Mouse (Mus musculus): ENCODE measurements around the gene Tia1. TPM values are rescaled to one million over a fixed set of nuclear protein-coding genes. Genes with fewer than 3 reads are reported as not detected.
A peak's percentile ranks its signal among the peaks of the same experiment; 100 is the strongest.

Gene Tia1
- polyA plus RNA-seq, 1 experiment from 2014 or later = 235 TPM

DNA sequence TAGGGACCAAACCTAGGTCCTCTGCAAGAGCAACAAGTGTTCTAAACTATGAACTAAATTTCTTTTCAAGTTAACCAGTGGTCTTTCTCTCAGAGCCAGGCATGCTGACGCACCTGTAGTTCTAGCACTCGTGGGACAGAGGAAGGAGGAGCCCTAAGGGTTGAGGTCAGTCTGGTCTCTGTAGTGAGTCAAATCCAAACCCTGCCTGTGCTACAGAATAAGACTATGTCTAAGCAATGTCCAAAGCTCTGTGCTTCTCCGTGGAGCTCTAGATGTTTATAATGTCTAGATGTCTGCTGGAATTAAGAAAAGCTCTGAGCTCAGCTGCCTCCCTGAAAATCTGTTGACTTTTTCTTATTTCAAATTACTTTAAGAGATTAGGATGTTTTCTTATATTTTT lies 52.7 kb downstream of the Tia1 start:
- Histone ChIP-seq H3K36me3 (peaks cover 76% of the 10 kb centered on the region), H3K4me1 (no peaks in the 10 kb centered on the region), H3K9me3 (replicated peaks) (no peaks in the 10 kb centered on the region), H3K27me3 (ENCODE audit: low read depth, poor library complexity, severe bottlenecking) (no peaks in the 10 kb centered on the region), H3K4me3 (no peak overlapping the region), H3K27ac (no peak overlapping the region)
- no peak for DNase-seq (ENCODE audit: low spot score)
- WGBS = 84% methylated on average over 3 of the region's 3 CpGs

DNA sequence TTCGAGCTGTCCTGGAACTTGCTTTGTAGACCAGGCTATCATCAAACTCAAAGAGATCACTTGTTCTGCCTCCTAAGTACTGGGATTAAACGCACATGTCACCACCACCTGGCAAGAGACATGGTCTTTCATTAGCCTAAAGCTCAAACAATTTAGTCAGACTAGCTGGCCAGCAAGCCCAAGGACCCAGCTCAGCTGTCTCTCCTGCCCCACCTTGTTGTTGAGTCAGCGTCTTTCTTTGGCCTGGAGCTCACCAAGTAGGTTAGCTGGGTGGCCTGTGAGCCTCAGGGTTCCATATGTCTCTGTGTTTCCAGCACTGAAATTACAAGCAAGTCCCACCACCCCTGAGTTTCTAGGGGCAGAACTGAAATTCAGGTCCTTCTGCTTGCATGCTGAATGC lies 59.1 kb downstream of the Tia1 start:
- WGBS = 92% methylated on average over 3 of the region's 3 CpGs
- Histone ChIP-seq H3K4me3 (no peak overlapping the region), H3K36me3 (peaks cover 85% of the 10 kb centered on the region), H3K9me3 (replicated peaks) (no peaks in the 10 kb centered on the region), H3K4me1 (no peaks in the 10 kb centered on the region), H3K27me3 (ENCODE audit: low read depth, poor library complexity, severe bottlenecking) (no peaks in the 10 kb centered on the region), H3K27ac (no peak overlapping the region)
- DNase-seq (ENCODE audit: low spot score) = no peak

DNA sequence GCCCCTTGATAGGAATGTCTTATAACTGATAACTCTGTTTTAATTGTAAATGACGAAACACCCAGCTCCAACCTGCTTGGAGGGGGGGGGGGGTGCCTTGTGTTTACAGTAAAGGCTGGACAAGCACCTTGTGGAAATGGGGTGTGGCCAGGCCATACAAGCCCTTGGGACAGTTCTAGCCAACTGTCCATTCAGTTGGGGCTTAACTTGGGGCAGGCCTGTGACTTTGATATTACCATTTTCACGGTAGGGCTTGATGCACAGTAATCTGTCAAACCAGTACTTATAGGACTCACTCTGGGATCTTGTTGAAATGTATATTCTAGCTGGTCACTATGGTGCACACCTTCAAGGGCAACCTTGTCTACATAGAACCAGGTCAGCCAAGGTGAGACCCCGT lies 67.3 kb downstream of the Tia1 start:
- DNase-seq (ENCODE audit: low spot score) = no peak
- H3K4me1 ChIP-seq = peaks cover 26% of the 10 kb centered on the region
- 95% methylated on average over 3 of the region's 3 CpGs for WGBS
- H3K36me3 ChIP-seq = peaks cover 44% of the 10 kb centered on the region
- no peaks in the 10 kb centered on the region for H3K27me3 ChIP-seq (ENCODE audit: low read depth, poor library complexity, severe bottlenecking)
- peak overlapping the region; percentile 93 for H3K27ac ChIP-seq
- H3K4me3 ChIP-seq = peak overlapping the region; percentile 53
- no peaks in the 10 kb centered on the region for H3K9me3 ChIP-seq (replicated peaks)

DNA sequence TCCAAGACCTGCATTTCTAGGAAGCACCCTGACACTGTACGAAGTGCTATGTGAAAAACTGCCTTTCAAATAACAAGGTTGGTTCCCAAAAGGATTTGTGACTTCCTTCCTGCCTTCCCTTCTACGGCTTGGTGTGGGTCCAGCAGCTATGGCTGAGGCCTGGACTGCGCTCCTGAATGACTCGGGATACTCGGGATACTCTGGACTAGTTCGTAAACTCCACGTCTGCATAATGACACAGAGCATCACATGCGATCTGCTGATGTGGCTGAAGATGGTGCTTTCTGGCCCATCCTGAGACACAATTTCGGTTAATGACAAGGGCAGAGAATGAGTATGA lies 67.7 kb downstream of the Tia1 start:
- Histone ChIP-seq H3K4me3 (peak overlapping the region; percentile 53), H3K27ac (peak overlapping the region; percentile 93), H3K9me3 (replicated peaks) (no peaks in the 10 kb centered on the region), H3K27me3 (ENCODE audit: low read depth, poor library complexity, severe bottlenecking) (no peaks in the 10 kb centered on the region), H3K36me3 (peaks cover 41% of the 10 kb centered on the region), H3K4me1 (peaks cover 26% of the 10 kb centered on the region)
- DNase-seq (ENCODE audit: low spot score) = no peak
- WGBS = 28% methylated on average over 9 of the region's 9 CpGs

DNA sequence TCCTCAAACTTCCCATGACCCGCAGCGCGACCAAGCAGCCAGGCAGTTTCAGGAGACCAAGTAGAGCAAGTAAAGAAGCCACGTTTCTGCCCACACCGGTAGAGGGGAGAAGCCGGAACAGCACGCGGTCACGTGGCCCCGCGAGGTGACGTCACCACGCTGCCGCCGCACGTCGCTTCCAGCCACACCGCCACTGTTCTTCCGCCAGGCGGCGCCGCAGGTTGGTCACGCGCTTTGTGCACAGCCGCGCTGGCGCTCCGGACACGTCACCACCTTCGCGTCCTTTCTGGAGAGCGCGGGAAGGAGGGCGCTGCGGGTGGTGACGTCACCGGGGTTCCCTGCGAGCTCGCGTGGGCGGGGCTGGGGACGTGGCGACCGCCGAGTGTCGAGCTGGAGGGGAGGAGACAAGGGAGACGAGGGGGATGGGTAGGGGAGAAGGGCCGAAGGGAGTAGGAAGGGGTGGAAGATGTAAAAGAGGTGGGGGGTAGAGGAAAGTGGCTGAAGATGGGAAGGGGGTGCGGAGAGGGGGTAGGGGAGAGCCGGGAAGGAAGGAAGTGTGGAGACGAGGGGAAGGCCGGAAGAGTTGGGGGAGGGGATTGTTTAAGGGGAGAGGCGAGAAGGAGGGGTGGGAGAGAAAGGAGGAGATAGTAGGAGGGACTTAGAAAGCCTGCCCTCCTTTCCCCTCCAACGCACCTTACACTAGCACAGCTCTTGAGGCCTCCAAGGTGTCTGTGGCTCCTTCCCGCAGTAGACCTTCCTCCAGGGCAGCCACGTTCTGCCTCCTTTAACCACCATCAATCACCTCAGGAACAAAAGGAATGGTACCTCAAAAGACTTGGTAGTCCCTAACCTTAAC lies 68.3 kb downstream of the Tia1 start:
- no peaks in the 10 kb centered on the region for H3K9me3 ChIP-seq (replicated peaks)
- under 1% methylated on average over 56 of the region's 56 CpGs for WGBS
- peak; percentile 100 for DNase-seq (ENCODE audit: low spot score)
- peaks cover 26% of the 10 kb centered on the region for H3K4me1 ChIP-seq
- peak overlapping the region; percentile 53 for H3K4me3 ChIP-seq
- H3K27me3 ChIP-seq (ENCODE audit: low read depth, poor library complexity, severe bottlenecking) = no peaks in the 10 kb centered on the region
- peaks cover 35% of the 10 kb centered on the region for H3K36me3 ChIP-seq
- H3K27ac ChIP-seq = peak overlapping the region; percentile 93

DNA sequence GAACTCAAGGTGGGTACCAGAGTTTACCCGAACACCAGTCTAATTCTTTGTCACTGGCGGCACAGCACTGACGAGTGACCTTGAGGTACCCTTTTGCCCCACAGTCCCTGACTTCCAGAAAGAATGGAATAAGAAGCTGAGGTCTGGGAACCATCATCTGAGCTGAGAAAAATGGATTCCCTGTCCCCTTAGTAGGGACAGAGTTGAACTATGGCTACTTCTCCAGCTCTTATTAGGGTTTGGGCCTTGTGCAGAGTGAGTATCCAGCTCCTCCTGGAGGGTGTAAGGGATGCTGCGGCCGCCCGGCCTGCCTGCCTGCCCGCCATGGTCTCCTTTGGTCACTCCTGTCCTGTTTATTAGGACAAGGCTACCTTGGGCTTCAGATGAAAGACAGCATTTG lies 69.1 kb downstream of the Tia1 start:
- Histone ChIP-seq H3K9me3 (replicated peaks) (no peaks in the 10 kb centered on the region), H3K4me1 (peaks cover 29% of the 10 kb centered on the region), H3K27me3 (ENCODE audit: low read depth, poor library complexity, severe bottlenecking) (no peaks in the 10 kb centered on the region), H3K27ac (peak overlapping the region; percentile 93), H3K4me3 (peak overlapping the region; percentile 53), H3K36me3 (peaks cover 29% of the 10 kb centered on the region)
- 62% methylated on average over 7 of the region's 7 CpGs for WGBS
- peak; percentile 47 for DNase-seq (ENCODE audit: low spot score)

DNA sequence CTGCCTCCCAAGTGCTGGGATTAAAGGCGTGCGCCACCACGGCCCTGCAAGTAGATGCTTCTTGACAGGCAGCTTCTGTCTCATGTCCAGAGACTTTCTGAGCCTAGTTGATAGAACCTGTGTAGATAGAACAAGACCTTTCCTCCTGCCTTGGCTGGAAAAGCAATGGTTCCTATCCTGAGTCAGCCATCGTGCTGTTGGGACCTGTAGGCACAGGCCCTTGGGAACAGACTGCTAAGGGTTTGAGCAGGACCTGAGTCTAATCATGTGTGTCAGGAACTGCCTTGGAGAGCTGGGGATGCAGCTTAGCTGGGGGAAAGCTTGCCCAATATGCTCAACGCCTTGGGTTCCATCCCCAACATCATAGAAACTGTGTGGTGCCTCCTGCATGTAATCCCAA lies 70.1 kb downstream of the Tia1 start:
- Histone ChIP-seq H3K27ac (no peak overlapping the region), H3K4me3 (no peak overlapping the region), H3K9me3 (replicated peaks) (no peaks in the 10 kb centered on the region), H3K27me3 (ENCODE audit: low read depth, poor library complexity, severe bottlenecking) (no peaks in the 10 kb centered on the region), H3K36me3 (peaks cover 19% of the 10 kb centered on the region), H3K4me1 (peaks cover 39% of the 10 kb centered on the region)
- no peak for DNase-seq (ENCODE audit: low spot score)
- WGBS = 95% methylated on average over 5 of the region's 5 CpGs

DNA sequence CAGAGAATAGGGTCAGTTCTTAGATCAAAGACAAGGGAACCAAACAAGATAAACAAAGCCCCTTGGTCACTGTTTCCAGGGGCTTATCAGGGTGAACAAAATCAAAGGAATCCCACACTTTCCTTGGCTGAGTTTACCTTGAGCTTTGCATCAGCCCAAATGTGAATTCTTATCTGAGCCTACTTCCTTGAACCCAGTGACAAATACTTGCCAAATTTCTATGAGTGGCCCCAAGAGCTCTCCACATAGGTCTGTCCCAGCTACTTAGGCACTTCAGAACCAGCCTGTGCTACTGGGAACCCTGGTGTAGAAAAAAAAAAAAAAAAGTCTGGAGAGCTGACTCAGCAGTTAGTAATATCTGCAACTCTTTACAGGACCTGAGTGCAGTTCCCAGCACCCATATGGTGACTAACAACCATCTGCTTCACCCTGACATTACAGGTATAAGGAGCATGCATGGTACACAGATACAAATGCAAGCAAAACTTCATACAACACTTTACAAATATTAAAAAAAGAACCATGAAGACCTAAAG lies 70.7 kb downstream of the Tia1 start:
- DNase-seq (ENCODE audit: low spot score) = no peak
- no peak overlapping the region for H3K27ac ChIP-seq

DNA sequence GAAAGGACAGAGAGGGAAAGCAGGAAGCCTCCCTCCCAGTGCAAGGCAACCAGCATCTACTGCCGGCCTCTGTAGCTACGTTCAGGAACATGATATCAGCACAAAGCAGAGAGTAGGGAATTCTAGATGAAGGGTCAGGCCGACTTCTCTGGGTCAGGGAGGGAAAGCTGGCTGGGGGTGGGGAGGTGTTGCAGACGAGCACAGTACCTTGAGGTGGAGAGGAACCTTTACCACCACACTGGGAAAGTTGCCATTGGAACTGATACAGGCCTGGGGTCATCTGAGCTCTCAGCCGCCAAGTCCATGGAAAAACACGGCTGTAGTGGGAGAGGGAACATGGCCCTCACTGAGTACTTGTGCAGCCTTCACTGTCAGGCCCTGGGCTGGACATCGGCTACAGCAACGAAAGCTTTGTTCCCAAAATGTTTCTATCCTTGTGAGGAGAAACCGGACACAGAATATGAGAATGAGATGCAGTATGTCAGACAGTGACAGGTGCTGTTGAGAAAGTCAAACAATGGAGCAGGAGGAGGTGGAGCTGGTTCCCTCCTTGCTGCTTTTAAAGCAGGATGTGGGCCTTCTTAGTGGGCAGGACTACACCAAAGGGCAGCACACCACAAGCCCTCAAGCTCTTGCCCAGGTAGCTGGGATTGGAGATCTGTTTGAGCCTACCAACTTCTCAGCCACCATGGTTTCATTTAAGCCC lies 71.6 kb downstream of the Tia1 start:
- 83% methylated on average over 9 of the region's 9 CpGs for WGBS
- Histone ChIP-seq H3K27ac (peak overlapping the region; percentile 61; the same call in 1 of the 2 replicates), H3K4me3 (peak overlapping the region; percentile 17; the same call in 1 of the 2 replicates), H3K4me1 (peaks cover 54% of the 10 kb centered on the region), H3K36me3 (0 out of 2 replicates have a peak, but pooled peaks cover 4% of the 10 kb centered on the region), H3K27me3 (ENCODE audit: low read depth, poor library complexity, severe bottlenecking) (no peaks in the 10 kb centered on the region), H3K9me3 (replicated peaks) (no peaks in the 10 kb centered on the region)
- DNase-seq (ENCODE audit: low spot score) = no peak

More for the DNA sequence above, 70.7 kb downstream of the Tia1 start:
- Histone ChIP-seq H3K4me3 (no peak overlapping the region), H3K4me1 (peaks cover 45% of the 10 kb centered on the region), H3K27me3 (ENCODE audit: low read depth, poor library complexity, severe bottlenecking) (no peaks in the 10 kb centered on the region), H3K9me3 (replicated peaks) (no peaks in the 10 kb centered on the region), H3K36me3 (peaks cover 13% of the 10 kb centered on the region)

DNA sequence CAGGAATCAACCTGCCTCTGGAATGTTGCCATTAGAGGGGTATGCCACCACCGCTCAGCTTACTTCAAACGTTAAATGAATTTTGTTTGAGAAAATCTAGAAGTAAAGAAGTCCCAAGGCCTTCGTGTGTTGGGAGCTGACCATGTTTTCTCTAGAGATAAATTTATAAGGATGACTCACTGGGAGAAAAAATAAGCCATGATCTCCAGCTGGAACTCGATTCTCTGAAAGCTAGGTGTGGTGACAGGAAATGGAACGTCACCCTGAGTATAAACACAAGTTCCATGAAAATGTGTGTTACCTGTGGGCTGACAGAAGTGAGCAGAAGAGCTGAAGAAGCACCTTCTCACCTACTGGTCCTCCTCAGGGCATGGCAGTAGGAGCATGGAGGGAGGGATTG lies 72.9 kb downstream of the Tia1 start:
- H3K27ac ChIP-seq = no peak overlapping the region
- H3K9me3 ChIP-seq (replicated peaks) = no peaks in the 10 kb centered on the region
- WGBS = 88% methylated on average over 5 of the region's 5 CpGs
- H3K27me3 ChIP-seq (ENCODE audit: low read depth, poor library complexity, severe bottlenecking) = no peaks in the 10 kb centered on the region
- DNase-seq (ENCODE audit: low spot score) = no peak
- 0 out of 2 replicates have a peak, but pooled peaks cover 2% of the 10 kb centered on the region for H3K36me3 ChIP-seq
- H3K4me1 ChIP-seq = peaks cover 60% of the 10 kb centered on the region
- no peak overlapping the region for H3K4me3 ChIP-seq

DNA sequence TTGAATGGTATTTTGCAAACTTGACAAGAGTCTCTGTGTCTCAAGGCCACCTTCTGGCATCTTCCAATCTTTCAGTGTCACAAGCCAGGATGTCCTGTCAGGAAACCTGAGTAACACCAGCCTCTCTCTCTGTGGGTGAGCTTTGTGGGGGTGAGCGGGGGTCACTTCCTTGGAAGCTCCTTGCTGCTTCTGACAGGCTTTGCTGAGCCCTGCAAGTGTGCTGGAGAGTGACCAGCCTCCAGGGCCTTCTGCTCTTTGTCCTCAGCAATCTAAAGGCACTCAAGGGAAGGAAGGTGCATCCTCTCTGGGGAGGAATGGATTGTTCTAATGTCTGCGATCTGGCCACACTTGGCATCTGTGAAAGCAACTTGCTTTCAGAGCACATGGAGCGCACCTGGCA lies 75.3 kb downstream of the Tia1 start:
- H3K4me3 ChIP-seq = no peak overlapping the region
- H3K9me3 ChIP-seq (replicated peaks) = no peaks in the 10 kb centered on the region
- no peak for DNase-seq (ENCODE audit: low spot score)
- H3K4me1 ChIP-seq = peaks cover 48% of the 10 kb centered on the region
- H3K27ac ChIP-seq = peak overlapping the region; percentile 81
- 0 out of 2 replicates have a peak, but pooled peaks cover 2% of the 10 kb centered on the region for H3K36me3 ChIP-seq
- 63% methylated on average over 3 of the region's 3 CpGs for WGBS
- H3K27me3 ChIP-seq (ENCODE audit: low read depth, poor library complexity, severe bottlenecking) = no peaks in the 10 kb centered on the region

DNA sequence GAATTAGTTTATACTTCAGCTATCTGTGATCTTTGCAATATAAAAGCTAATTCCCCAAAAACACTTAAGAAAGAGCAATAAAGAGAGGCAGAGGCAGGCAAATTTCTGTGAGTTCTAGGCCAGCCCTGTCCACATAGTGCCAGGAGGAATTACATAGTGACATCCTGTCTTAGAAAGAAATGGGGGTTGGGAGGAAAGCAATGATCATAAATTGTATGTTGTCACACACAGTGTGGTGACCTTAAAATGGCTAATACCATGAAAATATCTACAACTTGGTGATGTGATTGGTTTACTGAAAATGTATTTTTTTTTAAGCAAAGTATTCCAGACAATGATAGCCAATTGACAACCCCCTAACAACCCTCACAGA lies 75.8 kb downstream of the Tia1 start:
- Histone ChIP-seq H3K27ac (peak overlapping the region; percentile 81), H3K4me3 (peak overlapping the region; percentile 34; the same call in 1 of the 2 replicates), H3K9me3 (replicated peaks) (no peaks in the 10 kb centered on the region), H3K36me3 (0 out of 2 replicates have a peak, but pooled peaks cover 1% of the 10 kb centered on the region), H3K27me3 (ENCODE audit: low read depth, poor library complexity, severe bottlenecking) (no peaks in the 10 kb centered on the region), H3K4me1 (peaks cover 48% of the 10 kb centered on the region)
- DNase-seq (ENCODE audit: low spot score) = no peak

DNA sequence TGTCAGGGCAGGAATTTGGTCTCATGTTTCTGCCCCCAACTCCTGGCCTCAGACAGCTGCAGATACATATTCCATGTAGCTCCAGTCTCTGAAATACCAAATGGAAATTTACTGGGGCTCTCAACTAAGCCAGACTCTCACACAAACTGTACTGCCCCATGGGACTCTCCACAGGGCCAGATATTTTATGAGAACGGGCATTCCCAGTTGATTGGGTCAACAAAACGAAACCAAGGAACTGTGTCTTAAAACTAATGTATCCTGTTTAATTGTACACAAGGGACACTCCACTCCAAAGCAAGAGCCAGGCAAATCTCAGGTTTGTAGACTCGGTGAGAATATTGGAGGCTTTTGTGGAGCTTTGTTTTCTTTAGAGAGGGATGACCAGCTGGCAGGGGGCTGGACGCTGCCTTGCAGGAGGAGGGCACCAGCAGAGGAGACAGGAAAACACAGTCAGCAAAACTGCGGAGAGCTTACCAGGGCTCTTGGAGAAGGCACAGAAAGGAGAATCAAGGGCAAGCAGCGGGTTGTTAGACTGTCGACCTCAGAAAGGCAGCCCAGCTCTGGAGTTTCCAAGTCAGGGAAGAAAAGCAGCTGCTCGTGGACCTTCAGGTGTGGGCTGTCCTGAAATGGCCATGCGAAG lies 76.3 kb downstream of the Tia1 start:
- Histone ChIP-seq H3K27ac (peak overlapping the region; percentile 81), H3K27me3 (ENCODE audit: low read depth, poor library complexity, severe bottlenecking) (no peaks in the 10 kb centered on the region), H3K4me1 (peaks cover 46% of the 10 kb centered on the region), H3K9me3 (replicated peaks) (no peaks in the 10 kb centered on the region), H3K4me3 (peak overlapping the region; percentile 34), H3K36me3 (no peaks in the 10 kb centered on the region)
- 46% methylated on average over 9 of the region's 9 CpGs for WGBS
- peak; percentile 39 for DNase-seq (ENCODE audit: low spot score)
